Mouse (Mus musculus): ENCODE results near the gene Cmtr1.

- TF ChIP-seq MAFK (IDR thresholded peaks at IDR 0.05; ENCODE audit: insufficient replicate concordance, low read length) (no peak), EP300 (IDR thresholded peaks at IDR 0.05; ENCODE audit: low read length) (no peak), ZMIZ1 (IDR thresholded peaks at IDR 0.05; ENCODE audit: low read depth, low read length) (no peak), POLR2A (IDR thresholded peaks at IDR 0.05; ENCODE audit: low read depth, low read length) (no peak), CTCF (conservative IDR thresholded peaks at IDR 0.05 in 1 of 2, IDR thresholded peaks at IDR 0.05 in 1 of 2; ENCODE audit: low read depth in 2 of 2, low read length in 2 of 2) (no peak), ELF1 (IDR thresholded peaks at IDR 0.05; ENCODE audit: low read depth, low read length) (no peak), E2F4 (IDR thresholded peaks at IDR 0.05; ENCODE audit: insufficient replicate concordance, low read depth, low read length) (no peak), POLR2AphosphoS2 (IDR thresholded peaks at IDR 0.05; ENCODE audit: low read depth, low read length) (no peak)
Observed at GRCm38 (mm10) chr17:29629620-29630019, 30.8 kb upstream of the Cmtr1 start.
